Mouse (Mus musculus): ENCODE measurements around the gene Otud1. TPM values are rescaled to one million over a fixed set of nuclear protein-coding genes. Genes with fewer than 3 reads are reported as not detected.

Otud1 gene
- polyA plus RNA-seq, 1 experiment from 2014 or later: 1.9 TPM

GRCm38 (mm10) chr2:19701386-19701785, 43.8 kb downstream of the Otud1 start:
- no peak overlapping the region for H3K27ac ChIP-seq (ENCODE audit: low read depth)
- H3K27me3 ChIP-seq (replicated peaks; ENCODE audit: control insufficient read depth, insufficient read depth, low read length): no peaks in the 10 kb centered on the region
- no peak overlapping the region for H3K9ac ChIP-seq (ENCODE audit: low read length)
- DNase-seq (ENCODE audit: low spot score) (no peak), ATAC-seq (replicated peaks; ENCODE audit: low FRiP score, low TSS enrichment, low read depth) (no peak)
- 88% methylated on average over 3 of the region's 3 CpGs for WGBS
- H3K36me3 ChIP-seq (ENCODE audit: control insufficient read depth, insufficient read depth, low read length): no peaks in the 10 kb centered on the region
- no peak overlapping the region for H3K4me2 ChIP-seq (ENCODE audit: low read length)
- no peaks in the 10 kb centered on the region for H3K4me1 ChIP-seq (replicated peaks; ENCODE audit: control insufficient read depth, insufficient read depth, low read length)
- H3K9me3 ChIP-seq (ENCODE audit: control insufficient read depth, low read length): no peaks in the 10 kb centered on the region
- no peak overlapping the region for H3K4me3 ChIP-seq (ENCODE audit: low read depth, low read length)

- H3K9me3 ChIP-seq (ENCODE audit: control insufficient read depth, low read length): no peaks in the 10 kb centered on the region
- ATAC-seq (replicated peaks; ENCODE audit: low FRiP score, low TSS enrichment, low read depth): no peak
Observed at GRCm38 (mm10) chr2:19703020-19703613, 45.6 kb downstream of the Otud1 start.

GRCm38 (mm10) chr2:19703670-19704069, 46.1 kb downstream of the Otud1 start:
- Histone ChIP-seq H3K4me2 (ENCODE audit: low read length) (no peak overlapping the region), H3K27me3 (replicated peaks; ENCODE audit: control insufficient read depth, insufficient read depth, low read length) (no peaks in the 10 kb centered on the region), H3K9me3 (ENCODE audit: control insufficient read depth, low read length) (no peaks in the 10 kb centered on the region), H3K4me3 (ENCODE audit: low read depth, low read length) (no peak overlapping the region), H3K4me1 (replicated peaks; ENCODE audit: control insufficient read depth, insufficient read depth, low read length) (no peaks in the 10 kb centered on the region), H3K36me3 (ENCODE audit: control insufficient read depth, insufficient read depth, low read length) (no peaks in the 10 kb centered on the region), H3K27ac (ENCODE audit: low read depth) (no peak overlapping the region), H3K9ac (ENCODE audit: low read length) (no peak overlapping the region)
- DNase-seq (ENCODE audit: low spot score) (no peak), ATAC-seq (replicated peaks; ENCODE audit: low FRiP score, low TSS enrichment, low read depth) (no peak)
- 62% methylated on average over 4 of the region's 4 CpGs for WGBS

More at GRCm38 (mm10) chr2:19703020-19703613, 45.6 kb downstream of the Otud1 start:
- Histone ChIP-seq H3K36me3 (ENCODE audit: control insufficient read depth, insufficient read depth, low read length) (no peaks in the 10 kb centered on the region), H3K4me1 (replicated peaks; ENCODE audit: control insufficient read depth, insufficient read depth, low read length) (no peaks in the 10 kb centered on the region), H3K27ac (ENCODE audit: low read depth) (no peak overlapping the region), H3K27me3 (replicated peaks; ENCODE audit: control insufficient read depth, insufficient read depth, low read length) (no peaks in the 10 kb centered on the region), H3K4me3 (ENCODE audit: low read depth, low read length) (no peak overlapping the region), H3K4me2 (ENCODE audit: low read length) (no peak overlapping the region), H3K9ac (ENCODE audit: low read length) (no peak overlapping the region)
- DNase-seq (ENCODE audit: low spot score): no peak

- H3K36me3 ChIP-seq (ENCODE audit: control insufficient read depth, insufficient read depth, low read length): no peaks in the 10 kb centered on the region
- no peaks in the 10 kb centered on the region for H3K9me3 ChIP-seq (ENCODE audit: control insufficient read depth, low read length)
- no peak overlapping the region for H3K4me2 ChIP-seq (ENCODE audit: low read length)
- no peaks in the 10 kb centered on the region for H3K4me1 ChIP-seq (replicated peaks; ENCODE audit: control insufficient read depth, insufficient read depth, low read length)
- H3K27me3 ChIP-seq (replicated peaks; ENCODE audit: control insufficient read depth, insufficient read depth, low read length): no peaks in the 10 kb centered on the region
- H3K27ac ChIP-seq (ENCODE audit: low read depth): no peak overlapping the region
- H3K4me3 ChIP-seq (ENCODE audit: low read depth, low read length): no peak overlapping the region
- H3K9ac ChIP-seq (ENCODE audit: low read length): no peak overlapping the region
- ATAC-seq (replicated peaks; ENCODE audit: low FRiP score, low TSS enrichment, low read depth): no peak
- DNase-seq (ENCODE audit: low spot score): no peak
Observed at GRCm38 (mm10) chr2:19704272-19704671, 46.7 kb downstream of the Otud1 start.

DNA sequence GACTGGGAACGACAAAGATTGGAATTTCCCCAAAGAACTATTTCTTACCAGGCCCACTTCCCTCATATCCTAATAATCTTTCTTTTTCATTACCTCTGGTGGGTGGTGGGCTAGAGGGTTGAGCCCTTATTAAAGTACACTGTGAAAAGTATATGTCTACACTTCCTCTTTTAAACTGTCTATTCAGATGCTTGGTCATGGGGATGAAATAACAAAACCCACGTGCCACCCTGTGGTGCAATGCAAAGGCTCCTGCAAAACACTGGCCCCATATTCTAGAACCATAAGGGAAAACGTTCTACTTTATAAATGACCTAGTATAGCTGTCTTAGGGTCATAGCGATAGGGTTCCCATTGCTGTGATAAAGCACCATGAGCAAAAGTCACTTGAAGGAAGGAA, 49.3 kb downstream of the Otud1 start:
- DNase-seq (ENCODE audit: low spot score) (no peak), ATAC-seq (replicated peaks; ENCODE audit: low FRiP score, low TSS enrichment, low read depth) (no peak)
- Histone ChIP-seq H3K4me3 (ENCODE audit: low read depth, low read length) (no peak overlapping the region), H3K27ac (ENCODE audit: low read depth) (no peak overlapping the region), H3K4me2 (ENCODE audit: low read length) (no peak overlapping the region), H3K27me3 (replicated peaks; ENCODE audit: control insufficient read depth, insufficient read depth, low read length) (no peaks in the 10 kb centered on the region), H3K9ac (ENCODE audit: low read length) (no peak overlapping the region), H3K9me3 (ENCODE audit: control insufficient read depth, low read length) (no peaks in the 10 kb centered on the region), H3K4me1 (replicated peaks; ENCODE audit: control insufficient read depth, insufficient read depth, low read length) (no peaks in the 10 kb centered on the region), H3K36me3 (ENCODE audit: control insufficient read depth, insufficient read depth, low read length) (no peaks in the 10 kb centered on the region)
- 80% methylated on average over 4 of the region's 4 CpGs for WGBS

Other genes starting within 250 kb of the Otud1 start
- gene Ptf1a, start 212.1 kb upstream of the Otud1 start, polyA plus RNA-seq (2014; fragmentation: Nextera tagmentation; extraction: Ambion mirVana): 7.3 TPM in 1 of 2 replicates, not detected in the other
- not detected in 2 replicates for gene 4921504E06Rik, start 103.8 kb upstream of the Otud1 start, polyA plus RNA-seq (2014; fragmentation: Nextera tagmentation; extraction: Ambion mirVana)

Data from intestine, embryonic 14.5 days (tissue).